Mouse (Mus musculus) heart, embryonic 12.5 days (tissue): ENCODE measurements around the gene Rpl18. TPM values are rescaled to one million over a fixed set of nuclear protein-coding genes. Genes with fewer than 3 reads are reported as not detected.
A peak's percentile ranks its signal among the peaks of the same experiment; 100 is the strongest.

Source experiments
- ATAC-seq: fragments of 200-750 bp; cut with Nextera tagmentation; 2 replicates; pipeline ENCODE4 v1.8.0; 2017; ENCODE audit warnings: moderate TSS enrichment, moderate library complexity; ENCODE audit not compliant: insufficient number of reproducible peaks, low FRiP score
- H3K27ac ChIP-seq: fragments of 300-500 bp; sonication (generic); 2 replicates; pipeline ENCODE4 v1.5.1; 2016; ENCODE audit warnings: mild to moderate bottlenecking, moderate library complexity; ENCODE audit not compliant: poor library complexity, severe bottlenecking
- H3K27me3 ChIP-seq: fragments of 300-500 bp; sonication (generic); replicated peaks from 2 replicates; pipeline ENCODE4 v1.6.1; 2016; ENCODE audit warnings: mild to moderate bottlenecking, moderate library complexity
- H3K36me3 ChIP-seq: fragments of 300-500 bp; sonication (generic); 2 replicates; pipeline ENCODE4 v1.6.1; 2016; ENCODE audit warnings: mild to moderate bottlenecking, moderate library complexity
- H3K4me1 ChIP-seq: fragments of 300-500 bp; sonication (generic); replicated peaks from 2 replicates; pipeline ENCODE4 v1.6.1; 2016; ENCODE audit warnings: mild to moderate bottlenecking
- H3K4me2 ChIP-seq: fragments of 300-500 bp; sonication (generic); 2 replicates; pipeline ENCODE4 v1.6.1; 2016; ENCODE audit warnings: mild to moderate bottlenecking, moderate library complexity
- H3K4me3 ChIP-seq: fragments of 300-500 bp; sonication (generic); 2 replicates; pipeline ENCODE4 v1.5.1; 2016; ENCODE audit warnings: mild to moderate bottlenecking
- H3K9ac ChIP-seq: fragments of 300-500 bp; sonication (generic); 2 replicates; pipeline ENCODE4 v1.6.1; 2016; ENCODE audit warnings: mild to moderate bottlenecking, moderate library complexity
- H3K9me3 ChIP-seq: fragments of 300-500 bp; sonication (generic); replicated peaks from 2 replicates; pipeline ENCODE4 v1.6.1; 2016; ENCODE audit warnings: mild to moderate bottlenecking, moderate library complexity
- WGBS: fragments of 180-500 bp; shearing (Covaris S2); methylation state at CpG from one replicate; pipeline ENCODE4 v1.1.7; 2016; 5-methylcytosine and 5-hydroxymethylcytosine counted together
- polyA plus RNA-seq: library from polyadenylated mRNA; unstranded; fragments of >200 nt; fragmentation: Nextera tagmentation; extraction: Ambion mirVana; gene quantifications from 2 replicates; pipeline ENCODE4 v1.2.1, GENCODE M21; 2016

Gene Rpl18
- polyA plus RNA-seq, 1 experiment from 2014 or later, result 625 TPM

GRCm38 (mm10) chr7:45700301-45701015, 14.8 kb upstream of the Rpl18 start:
- H3K9me3 ChIP-seq, result no peaks in the 10 kb centered on the region
- H3K4me1 ChIP-seq, result peaks cover 35% of the 10 kb centered on the region
- H3K4me2 ChIP-seq, result peak overlapping the region; percentile 79
- H3K27ac ChIP-seq, result no peak overlapping the region
- H3K9ac ChIP-seq, result peak overlapping the region; percentile 64
- H3K27me3 ChIP-seq, result peaks cover 36% of the 10 kb centered on the region
- WGBS, result 1% methylated on average over 20 of the region's 20 CpGs
- no peak for ATAC-seq
- no peaks in the 10 kb centered on the region for H3K36me3 ChIP-seq
- H3K4me3 ChIP-seq, result peak overlapping the region; percentile 48

- Histone ChIP-seq H3K27ac (0 out of 2 replicates have a peak overlapping the region, but pooled peaks have one; percentile 64), H3K27me3 (peaks cover 36% of the 10 kb centered on the region), H3K9me3 (no peaks in the 10 kb centered on the region), H3K4me2 (peak overlapping the region; percentile 79), H3K4me1 (peaks cover 41% of the 10 kb centered on the region), H3K36me3 (no peaks in the 10 kb centered on the region), H3K9ac (peak overlapping the region; percentile 68), H3K4me3 (peak overlapping the region; percentile 48)
- ATAC-seq, result no peak
- 35% methylated on average over 11 of the region's 11 CpGs for WGBS
Measured at GRCm38 (mm10) chr7:45701072-45701471, 14.2 kb upstream of the Rpl18 start.

- 84% methylated on average over 11 of the region's 11 CpGs for WGBS
- peak overlapping the region; percentile 79 for H3K4me2 ChIP-seq
Measured at GRCm38 (mm10) chr7:45701607-45702006, 13.7 kb upstream of the Rpl18 start.

GRCm38 (mm10) chr7:45702316-45702715, 12.9 kb upstream of the Rpl18 start:
- Histone ChIP-seq H3K4me1 (peaks cover 49% of the 10 kb centered on the region), H3K36me3 (no peaks in the 10 kb centered on the region)
- 81% methylated on average over 11 of the region's 11 CpGs for WGBS

More at GRCm38 (mm10) chr7:45701607-45702006, 13.7 kb upstream of the Rpl18 start:
- Histone ChIP-seq H3K9me3 (no peaks in the 10 kb centered on the region), H3K27ac (no peak overlapping the region), H3K27me3 (peaks cover 36% of the 10 kb centered on the region), H3K36me3 (no peaks in the 10 kb centered on the region), H3K4me1 (peaks cover 45% of the 10 kb centered on the region), H3K4me3 (no peak overlapping the region), H3K9ac (peak overlapping the region; percentile 68; the same call in 1 of the 2 replicates)
- ATAC-seq, result no peak

GRCm38 (mm10) chr7:45702809-45703520, 12.3 kb upstream of the Rpl18 start:
- no peaks in the 10 kb centered on the region for H3K9me3 ChIP-seq
- no peak overlapping the region for H3K4me3 ChIP-seq
- WGBS, result 85% methylated on average over 17 of the region's 17 CpGs
- no peaks in the 10 kb centered on the region for H3K36me3 ChIP-seq
- H3K27me3 ChIP-seq, result peaks cover 34% of the 10 kb centered on the region
- H3K9ac ChIP-seq, result no peak overlapping the region
- H3K27ac ChIP-seq, result no peak overlapping the region
- no peak for ATAC-seq
- H3K4me1 ChIP-seq, result peaks cover 55% of the 10 kb centered on the region
- peak overlapping the region; percentile 95; the same call in 1 of the 2 replicates for H3K4me2 ChIP-seq

More at GRCm38 (mm10) chr7:45702316-45702715, 12.9 kb upstream of the Rpl18 start:
- Histone ChIP-seq H3K9ac (no peak overlapping the region), H3K27ac (no peak overlapping the region), H3K9me3 (no peaks in the 10 kb centered on the region), H3K4me3 (no peak overlapping the region), H3K27me3 (peaks cover 36% of the 10 kb centered on the region), H3K4me2 (no peak overlapping the region)
- no peak for ATAC-seq

- 35% methylated on average over 12 of the region's 12 CpGs for WGBS
- Histone ChIP-seq H3K4me2 (peak overlapping the region; percentile 95), H3K36me3 (no peaks in the 10 kb centered on the region), H3K4me3 (peak overlapping the region; percentile 69), H3K9me3 (no peaks in the 10 kb centered on the region), H3K9ac (peak overlapping the region; percentile 66; the same call in 1 of the 2 replicates), H3K4me1 (peaks cover 61% of the 10 kb centered on the region), H3K27ac (peak overlapping the region; percentile 73), H3K27me3 (peaks cover 28% of the 10 kb centered on the region)
- no peak for ATAC-seq
Measured at GRCm38 (mm10) chr7:45703521-45704033, 11.7 kb upstream of the Rpl18 start.

- under 1% methylated on average over 13 of the region's 13 CpGs for WGBS
- peak overlapping the region; percentile 95 for H3K4me2 ChIP-seq
- H3K4me3 ChIP-seq, result peak overlapping the region; percentile 69
- H3K4me1 ChIP-seq, result peaks cover 66% of the 10 kb centered on the region
- H3K9ac ChIP-seq, result peak overlapping the region; percentile 66
- H3K9me3 ChIP-seq, result no peaks in the 10 kb centered on the region
- H3K27me3 ChIP-seq, result peaks cover 22% of the 10 kb centered on the region
- peak; percentile 28; the same call in 1 of the 2 replicates for ATAC-seq
- peak overlapping the region; percentile 73 for H3K27ac ChIP-seq
- no peaks in the 10 kb centered on the region for H3K36me3 ChIP-seq
Measured at GRCm38 (mm10) chr7:45704046-45704559, 11.2 kb upstream of the Rpl18 start.

- H3K4me3 ChIP-seq, result peak within 1 kb of the TSS; percentile 69
- H3K9ac ChIP-seq, result peak within 1 kb of the TSS; percentile 91
- no peaks in the 10 kb centered on the region for H3K9me3 ChIP-seq
- peak within 1 kb of the TSS; percentile 87 for H3K27ac ChIP-seq
- H3K27me3 ChIP-seq, result peaks cover 15% of the 10 kb centered on the region
- ATAC-seq, result peak; percentile 91
- peak within 1 kb of the TSS; percentile 95 for H3K4me2 ChIP-seq
- peaks cover 4% of the 10 kb centered on the region for H3K36me3 ChIP-seq
- H3K4me1 ChIP-seq, result peaks cover 64% of the 10 kb centered on the region
- WGBS, result under 1% methylated on average over 36 of the region's 36 CpGs
Measured at GRCm38 (mm10) chr7:45704730-45705442, 10.4 kb upstream of the Rpl18 start, which contains the start of gene Dbp. TSS of gene Dbp (plus strand) at chr7:45705088.

- H3K4me3 ChIP-seq, result peak overlapping the region; percentile 69
- peak overlapping the region; percentile 87 for H3K27ac ChIP-seq
- H3K36me3 ChIP-seq, result peaks cover 10% of the 10 kb centered on the region
- peaks cover 9% of the 10 kb centered on the region for H3K27me3 ChIP-seq
- H3K9ac ChIP-seq, result peak overlapping the region; percentile 91
- WGBS, result under 1% methylated on average over 21 of the region's 21 CpGs
- H3K9me3 ChIP-seq, result no peaks in the 10 kb centered on the region
- peak overlapping the region; percentile 95 for H3K4me2 ChIP-seq
- no peak for ATAC-seq
- peaks cover 58% of the 10 kb centered on the region for H3K4me1 ChIP-seq
Measured at GRCm38 (mm10) chr7:45705443-45705864, 9.8 kb upstream of the Rpl18 start.

GRCm38 (mm10) chr7:45705873-45706281, 9.4 kb upstream of the Rpl18 start:
- Histone ChIP-seq H3K27ac (peak overlapping the region; percentile 87), H3K9ac (peak overlapping the region; percentile 91), H3K4me3 (peak overlapping the region; percentile 69), H3K9me3 (no peaks in the 10 kb centered on the region), H3K36me3 (peaks cover 14% of the 10 kb centered on the region), H3K4me1 (peaks cover 56% of the 10 kb centered on the region), H3K4me2 (peak overlapping the region; percentile 95), H3K27me3 (peaks cover 6% of the 10 kb centered on the region; the same call in 1 of the 2 replicates)
- no peak for ATAC-seq
- WGBS, result 1% methylated on average over 7 of the region's 7 CpGs
